Mouse (Mus musculus) CH12.LX (cell line): ENCODE measurements around the gene Cnfn. TPM values are rescaled to one million over a fixed set of nuclear protein-coding genes. Genes with fewer than 3 reads are reported as not detected.

Source experiments
- DNase-seq: peaks from one replicate; pipeline ENCODE4 v3.0.0-alpha.2; 2013; ENCODE audit errors: extremely low read depth
- H3K27ac ChIP-seq: 2 replicates; pipeline ENCODE4 v1.5.1; 2012; ENCODE audit warnings: low read depth, mild to moderate bottlenecking, control low read depth, moderate library complexity; ENCODE audit not compliant: insufficient read depth
- H3K27me3 ChIP-seq: replicated peaks from 2 replicates; pipeline ENCODE3; 2012; ENCODE audit warnings: inconsistent platforms
- H3K36me3 ChIP-seq, 2 experiments: replicated peaks in 1 of 2; 2 replicates each; pipeline versions ENCODE3 to v1.6.1; 2012; ENCODE audit warnings: inconsistent platforms in 1 of 2, low read length in 1 of 2, mild to moderate bottlenecking in 1 of 2, mixed read lengths in 1 of 2, moderate library complexity in 1 of 2; ENCODE audit not compliant: control insufficient read depth in 1 of 2, insufficient read depth in 1 of 2
- H3K4me1 ChIP-seq, 2 experiments: 2 replicates each; pipeline ENCODE4 v1.6.1; 2012; ENCODE audit warnings: inconsistent platforms in 1 of 2, moderate library complexity in 1 of 2; ENCODE audit not compliant: insufficient read depth in 2 of 2, control insufficient read depth in 1 of 2
- H3K4me2 ChIP-seq: 2 replicates; pipeline ENCODE4 v1.6.1; 2012; ENCODE audit warnings: low read depth, mild to moderate bottlenecking, control low read depth; ENCODE audit not compliant: poor library complexity, insufficient read depth, severe bottlenecking
- H3K4me3 ChIP-seq, 3 experiments: fragments of 150-350 bp in 1 of 3; sonication (generic) in 1 of 3; replicated peaks in 1 of 3; 2 replicates each; pipeline versions ENCODE3 to v1.5.1; 2011 to 2012; ENCODE audit warnings: low read depth in 2 of 3, low read length in 2 of 3, mild to moderate bottlenecking in 2 of 3, moderate library complexity in 2 of 3, control low read depth in 1 of 3, improper control_type of control experiment in 1 of 3, inconsistent platforms in 1 of 3, mixed read lengths in 1 of 3; ENCODE audit not compliant: poor library complexity in 1 of 3
- H3K79me2 ChIP-seq: replicated peaks from 2 replicates; pipeline ENCODE4 v1.6.1; 2012; ENCODE audit warnings: mild to moderate bottlenecking, moderate library complexity; ENCODE audit not compliant: control insufficient read depth, poor library complexity, insufficient read depth, severe bottlenecking; ENCODE audit errors: extremely low read depth
- H3K9ac ChIP-seq: 2 replicates; pipeline ENCODE4 v1.6.1; 2012; ENCODE audit warnings: low read depth, mild to moderate bottlenecking, control low read depth, moderate library complexity; ENCODE audit not compliant: insufficient read depth
- H3K9me3 ChIP-seq: replicated peaks from 2 replicates; pipeline ENCODE3; 2012; ENCODE audit warnings: low read length, inconsistent platforms, mixed read lengths
- BHLHE40 ChIP-seq: IDR thresholded peaks from 2 replicates; pipeline ENCODE4 v1.6.1; 2011; ENCODE audit warnings: mild to moderate bottlenecking, low read depth, low read length, improper control_type of control experiment
- CHD1 ChIP-seq: IDR thresholded peaks from 2 replicates; pipeline ENCODE4 v1.6.1; 2012; ENCODE audit warnings: low read depth, low read length, improper control_type of control experiment, inconsistent platforms
- CHD2 ChIP-seq: IDR thresholded peaks from 2 replicates; pipeline ENCODE4 v1.6.1; 2011; ENCODE audit warnings: low read length, improper control_type of control experiment
- CTCF ChIP-seq, 2 experiments: IDR thresholded peaks in 1 of 2; conservative IDR thresholded peaks in 1 of 2; 2 replicates each; pipeline ENCODE4 v1.5.1; 2011 to 2012; ENCODE audit warnings: low read depth in 2 of 2, low read length in 2 of 2, improper control_type of control experiment in 1 of 2, inconsistent platforms in 1 of 2, mild to moderate bottlenecking in 1 of 2, moderate library complexity in 1 of 2
- E2F4 ChIP-seq: IDR thresholded peaks from 2 replicates; pipeline ENCODE4 v1.6.1; 2011; ENCODE audit warnings: low read depth, low read length, improper control_type of control experiment; ENCODE audit not compliant: insufficient replicate concordance
- ELF1 ChIP-seq: IDR thresholded peaks from 2 replicates; pipeline ENCODE4 v1.6.1; 2014; ENCODE audit warnings: low read depth, mild to moderate bottlenecking, inconsistent platforms, low read length, improper control_type of control experiment
- EP300 ChIP-seq: IDR thresholded peaks from 2 replicates; pipeline ENCODE4 v1.6.1; 2011; ENCODE audit warnings: low read length, improper control_type of control experiment
- ETS1 ChIP-seq: conservative IDR thresholded peaks from 2 replicates; pipeline ENCODE4 v1.6.1; 2012; ENCODE audit warnings: low read depth, mild to moderate bottlenecking, inconsistent platforms, low read length, improper control_type of control experiment, moderate library complexity
- GABPA ChIP-seq: IDR thresholded peaks from 2 replicates; pipeline ENCODE4 v1.6.1; 2012; ENCODE audit warnings: low read depth, low read length, improper control_type of control experiment, inconsistent platforms; ENCODE audit not compliant: insufficient replicate concordance
- HCFC1 ChIP-seq: IDR thresholded peaks from 2 replicates; pipeline ENCODE4 v1.6.1; 2012; ENCODE audit warnings: low read depth, mild to moderate bottlenecking, inconsistent platforms, low read length, improper control_type of control experiment
- IRF4 ChIP-seq: IDR thresholded peaks from 2 replicates; pipeline ENCODE4 v1.6.1; 2014; ENCODE audit warnings: low read depth, mild to moderate bottlenecking, inconsistent platforms, low read length, improper control_type of control experiment
- JUN ChIP-seq: IDR thresholded peaks from 2 replicates; pipeline ENCODE4 v1.6.1; 2011; ENCODE audit warnings: low read depth, mild to moderate bottlenecking, low read length, improper control_type of control experiment, moderate library complexity; ENCODE audit not compliant: insufficient read depth
- JUND ChIP-seq: conservative IDR thresholded peaks from 2 replicates; pipeline ENCODE4 v1.6.1; 2011; ENCODE audit warnings: low read depth, low read length, improper control_type of control experiment
- KAT2A ChIP-seq: IDR thresholded peaks from 2 replicates; pipeline ENCODE4 v1.6.1; 2012; ENCODE audit warnings: low read length, improper control_type of control experiment, inconsistent platforms; ENCODE audit not compliant: insufficient replicate concordance
- MAFK ChIP-seq: IDR thresholded peaks from 2 replicates; pipeline ENCODE4 v1.6.1; 2011; ENCODE audit warnings: low read length, improper control_type of control experiment; ENCODE audit not compliant: insufficient replicate concordance
- MAX ChIP-seq: IDR thresholded peaks from 2 replicates; pipeline ENCODE4 v1.6.1; 2011; ENCODE audit warnings: low read length, improper control_type of control experiment
- MAZ ChIP-seq: IDR thresholded peaks from 2 replicates; pipeline ENCODE4 v1.6.1; 2012; ENCODE audit warnings: low read depth, mild to moderate bottlenecking, inconsistent platforms, low read length, improper control_type of control experiment, moderate library complexity
- MEF2A ChIP-seq: IDR thresholded peaks from 2 replicates; pipeline ENCODE4 v1.6.1; 2014; ENCODE audit warnings: low read depth, mild to moderate bottlenecking, inconsistent platforms, low read length, improper control_type of control experiment, borderline replicate concordance
- MXI1 ChIP-seq: IDR thresholded peaks from 2 replicates; pipeline ENCODE4 v1.6.1; 2011; ENCODE audit warnings: mild to moderate bottlenecking, low read depth, low read length, improper control_type of control experiment
- MYC ChIP-seq: IDR thresholded peaks from 2 replicates; pipeline ENCODE4 v1.6.1; 2011; ENCODE audit warnings: low read depth, mild to moderate bottlenecking, improper control_type of control experiment, low read length
- NELFE ChIP-seq: IDR thresholded peaks from 2 replicates; pipeline ENCODE4 v1.6.1; 2011; ENCODE audit warnings: low read depth, low read length, improper control_type of control experiment
- NRF1 ChIP-seq: IDR thresholded peaks from 2 replicates; pipeline ENCODE4 v1.6.1; 2014; ENCODE audit warnings: low read depth, mild to moderate bottlenecking, inconsistent platforms, low read length, improper control_type of control experiment, moderate library complexity
- PAX5 ChIP-seq: IDR thresholded peaks from 2 replicates; pipeline ENCODE4 v1.6.1; 2012; ENCODE audit warnings: low read length, inconsistent platforms, mixed read lengths
- POLR2A ChIP-seq: IDR thresholded peaks from 2 replicates; pipeline ENCODE4 v1.6.1; 2011; ENCODE audit warnings: low read depth, mild to moderate bottlenecking, improper control_type of control experiment, low read length
- POLR2AphosphoS2 ChIP-seq: IDR thresholded peaks from 2 replicates; pipeline ENCODE4 v1.6.1; 2011; ENCODE audit warnings: low read depth, low read length, improper control_type of control experiment
- RAD21 ChIP-seq: IDR thresholded peaks from 2 replicates; pipeline ENCODE4 v1.6.1; 2011; ENCODE audit warnings: low read depth, mild to moderate bottlenecking, low read length, improper control_type of control experiment, moderate library complexity
- RCOR1 ChIP-seq: conservative IDR thresholded peaks from 2 replicates; pipeline ENCODE4 v1.6.1; 2012; ENCODE audit warnings: low read depth, mild to moderate bottlenecking, inconsistent platforms, low read length, improper control_type of control experiment
- SIN3A ChIP-seq: IDR thresholded peaks from 2 replicates; pipeline ENCODE4 v1.6.1; 2012; ENCODE audit warnings: low read length, improper control_type of control experiment, inconsistent platforms
- SMC3 ChIP-seq: IDR thresholded peaks from 2 replicates; pipeline ENCODE4 v1.6.1; 2011; ENCODE audit warnings: low read depth, low read length, improper control_type of control experiment
- TBP ChIP-seq: conservative IDR thresholded peaks from 2 replicates; pipeline ENCODE4 v1.6.1; 2011; ENCODE audit warnings: low read depth, low read length, improper control_type of control experiment
- TCF12 ChIP-seq: IDR thresholded peaks from 2 replicates; pipeline ENCODE4 v1.6.1; 2014; ENCODE audit warnings: low read depth, mild to moderate bottlenecking, inconsistent platforms, low read length, improper control_type of control experiment
- UBTF ChIP-seq: IDR thresholded peaks from 2 replicates; pipeline ENCODE4 v1.6.1; 2012; ENCODE audit warnings: low read depth, mild to moderate bottlenecking, inconsistent platforms, low read length, improper control_type of control experiment, moderate library complexity
- USF1 ChIP-seq: IDR thresholded peaks from 2 replicates; pipeline ENCODE4 v1.6.1; 2014; ENCODE audit warnings: low read depth, mild to moderate bottlenecking, inconsistent platforms, low read length, improper control_type of control experiment
- USF2 ChIP-seq: conservative IDR thresholded peaks from 2 replicates; pipeline ENCODE4 v1.6.1; 2011; ENCODE audit warnings: low read depth, low read length, improper control_type of control experiment
- ZC3H11A ChIP-seq: IDR thresholded peaks from 2 replicates; pipeline ENCODE4 v1.6.1; 2012; ENCODE audit warnings: low read depth, mild to moderate bottlenecking, inconsistent platforms, low read length, improper control_type of control experiment
- ZKSCAN1 ChIP-seq: IDR thresholded peaks from 2 replicates; pipeline ENCODE4 v1.6.1; 2012; ENCODE audit warnings: low read depth, inconsistent platforms, low read length, improper control_type of control experiment, borderline replicate concordance
- ZMIZ1 ChIP-seq: IDR thresholded peaks from 2 replicates; pipeline ENCODE4 v1.6.1; 2012; ENCODE audit warnings: low read depth, mild to moderate bottlenecking, inconsistent platforms, low read length, improper control_type of control experiment
- ZNF384 ChIP-seq: IDR thresholded peaks from 2 replicates; pipeline ENCODE4 v1.6.1; 2012; ENCODE audit warnings: low read depth, low read length, improper control_type of control experiment, inconsistent platforms
- dilution Hi-C: fragments of 300-500 bp; cut with MboI; formaldehyde crosslinking; loops from 2 replicates; pipeline ENCODE4 v1.14.3; 2020; ENCODE audit warnings: low sequenced_read_pairs; ENCODE audit not compliant: extremely low pct_unique_long_range_greater_than_20kb, extremely low pct_ligation_motif_present
- in situ Hi-C: fragments of 300-500 bp; cut with MboI; formaldehyde crosslinking; loops from 3 replicates; pipeline ENCODE4 v1.14.3; 2019; ENCODE audit warnings: low sequenced_read_pairs, low pct_ligation_motif_present, low pct_unique_long_range_greater_than_20kb, mixed read lengths
- polyA plus RNA-seq: library from polyadenylated mRNA; unstranded; fragments of >175 nt; gene quantifications from 2 replicates; pipeline ENCODE4 v1.2.1, GENCODE M21; 2012; ENCODE audit warnings: low read depth; ENCODE audit not compliant: insufficient read length
- total RNA-seq, 2 experiments: library from RNA; depleted of rRNA; stranded (reverse); fragments of 300-350 nt in 1 of 2; fragments of >200 nt in 1 of 2; gene quantifications; 2 replicates each; pipeline ENCODE4 v1.2.3; 2012 to 2014

Gene Cnfn
- total and polyA plus RNA-seq, 3 experiments = not detected

- H3K4me1 ChIP-seq = no peaks in the 10 kb centered on the region
- H3K9ac ChIP-seq = no peak overlapping the region
- peak; percentile 76 for DNase-seq
- no peaks in the 10 kb centered on the region for H3K36me3 ChIP-seq
- no peak overlapping the region for H3K4me2 ChIP-seq
- dilution Hi-C loops (no loop called here), in situ Hi-C loops (no loop called here)
- no peak for TF ChIP-seq KAT2A
- TF ChIP-seq PAX5 = no peak
- no peak for TF ChIP-seq MAFK
- TF ChIP-seq GABPA = no peak
- TF ChIP-seq EP300 = no peak
- TF ChIP-seq BHLHE40 = no peak
- no peak for TF ChIP-seq CHD1
- no peak for TF ChIP-seq ZMIZ1
- TF ChIP-seq USF2 = no peak
- TF ChIP-seq JUN = no peak
- no peak for TF ChIP-seq RCOR1
- TF ChIP-seq NRF1 = 0 out of 2 replicates have a peak, but pooled peaks have one; percentile 36
- TF ChIP-seq SMC3 = peak; percentile 94
- peak; percentile 49 for TF ChIP-seq MAX
- TF ChIP-seq RAD21 = peak; percentile 87
- no peak for TF ChIP-seq TBP
- no peak for TF ChIP-seq MXI1
- no peak; the same call in 1 of the 2 replicates for TF ChIP-seq NELFE
- TF ChIP-seq CHD2 = no peak
- no peak for TF ChIP-seq ZNF384
- TF ChIP-seq MEF2A = no peak
- TF ChIP-seq USF1 = no peak
- no peak for TF ChIP-seq E2F4
- no peak for TF ChIP-seq UBTF
- no peak for TF ChIP-seq JUND
- peak; percentile 58; the same call in 1 of the 2 replicates for TF ChIP-seq MYC
- TF ChIP-seq HCFC1 = no peak
- no peak for TF ChIP-seq POLR2A
- TF ChIP-seq SIN3A = no peak
- 0 out of 2 replicates have a peak, but pooled peaks have one; percentile 16 for TF ChIP-seq TCF12
- no peak for TF ChIP-seq IRF4
- peak; percentile 54 for TF ChIP-seq ZC3H11A
- TF ChIP-seq POLR2AphosphoS2 = no peak
- no peak for TF ChIP-seq ZKSCAN1
- TF ChIP-seq ELF1 = no peak
- TF ChIP-seq MAZ = 0 out of 2 replicates have a peak, but pooled peaks have one; percentile 23
- no peak for TF ChIP-seq ETS1
- peak; percentile 54 to 95 for TF ChIP-seq CTCF (conservative IDR thresholded peaks at IDR 0.05 in 1 of 2, IDR thresholded peaks at IDR 0.05 in 1 of 2; ENCODE audit: low read depth in 2 of 2, low read length in 2 of 2)
- no peaks in the 10 kb centered on the region for H3K79me2 ChIP-seq
- H3K9me3 ChIP-seq = no peaks in the 10 kb centered on the region
- H3K27me3 ChIP-seq = peaks cover 26% of the 10 kb centered on the region
- no peak overlapping the region for H3K4me3 ChIP-seq
- H3K27ac ChIP-seq = no peak overlapping the region
Observed at GRCm38 (mm10) chr7:25333596-25334307, 35.8 kb downstream of the Cnfn start.
